Mouse (Mus musculus): ENCODE measurements around the gene Tspan17.
"Not testable (repeated sequence)": the region's sequence is repeated elsewhere in the genome, so short reads cannot be mapped to it uniquely, and the experiment has no call there.

The Tspan17 gene

DNA sequence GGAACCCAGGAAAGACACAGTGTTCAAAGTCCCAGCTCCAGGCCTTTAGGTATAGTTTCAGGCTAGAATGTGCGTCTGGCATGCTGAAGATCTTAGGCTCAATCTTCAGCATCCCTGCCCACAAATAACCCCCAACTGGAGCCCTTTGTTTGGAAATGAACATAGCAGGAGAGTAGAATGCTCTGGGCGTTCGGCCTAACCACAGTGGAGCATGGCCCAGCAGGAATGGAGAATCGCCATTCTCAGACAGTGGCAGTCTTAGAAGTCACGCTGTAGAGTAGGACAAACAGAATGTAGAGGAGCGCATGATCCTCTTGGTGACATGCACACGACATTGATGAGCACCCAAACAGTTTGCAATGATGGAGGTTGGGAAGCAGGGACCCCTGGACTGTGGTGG lies 28.3 kb upstream of the Tspan17 start:
- no peak for DNase-seq (ENCODE audit: low read depth, low spot score)

DNA sequence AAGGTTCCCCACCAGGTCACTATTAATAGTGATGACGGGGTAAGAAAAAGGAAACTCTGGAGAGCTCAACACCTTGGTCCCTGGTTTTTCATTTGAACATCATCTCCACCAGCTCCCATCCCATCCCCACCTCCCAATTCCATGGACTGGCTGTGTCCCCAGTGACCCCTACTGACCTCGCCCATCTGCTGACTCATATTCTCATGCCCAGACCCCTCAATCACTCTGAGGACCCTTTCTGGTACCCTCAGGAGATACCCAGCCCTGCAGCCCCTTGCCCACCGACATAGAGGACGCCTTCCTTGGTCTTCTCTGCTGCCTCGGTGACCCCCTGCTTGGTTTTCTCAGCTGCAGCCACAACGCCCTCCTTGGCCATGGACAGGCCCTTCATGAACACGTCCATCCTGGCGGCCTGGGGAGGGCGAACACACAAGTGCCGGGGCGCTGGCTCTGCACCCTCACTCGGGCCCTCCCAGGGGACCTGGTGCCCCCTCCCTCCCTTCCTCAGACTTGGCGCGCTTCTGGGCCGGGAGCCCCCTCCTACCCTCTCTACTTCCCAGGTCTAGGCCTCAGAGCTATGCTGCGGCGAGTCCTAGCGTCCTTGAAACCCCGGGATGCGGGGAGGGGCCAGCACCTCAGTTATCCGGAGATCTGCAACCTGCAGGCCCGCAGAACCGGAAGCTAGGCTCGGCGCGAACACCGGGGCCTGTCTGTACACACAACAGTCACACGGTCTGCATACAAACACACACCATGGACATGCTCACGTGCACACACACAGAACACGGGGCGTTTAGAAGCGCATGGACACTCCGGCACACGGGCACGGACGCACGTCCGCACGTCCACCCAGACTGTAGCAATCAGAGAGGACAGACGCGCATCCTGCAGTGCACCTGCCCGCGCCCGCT lies 23.6 kb upstream of the Tspan17 start:
- DNase-seq (ENCODE audit: low read depth, low spot score): no peak

DNA sequence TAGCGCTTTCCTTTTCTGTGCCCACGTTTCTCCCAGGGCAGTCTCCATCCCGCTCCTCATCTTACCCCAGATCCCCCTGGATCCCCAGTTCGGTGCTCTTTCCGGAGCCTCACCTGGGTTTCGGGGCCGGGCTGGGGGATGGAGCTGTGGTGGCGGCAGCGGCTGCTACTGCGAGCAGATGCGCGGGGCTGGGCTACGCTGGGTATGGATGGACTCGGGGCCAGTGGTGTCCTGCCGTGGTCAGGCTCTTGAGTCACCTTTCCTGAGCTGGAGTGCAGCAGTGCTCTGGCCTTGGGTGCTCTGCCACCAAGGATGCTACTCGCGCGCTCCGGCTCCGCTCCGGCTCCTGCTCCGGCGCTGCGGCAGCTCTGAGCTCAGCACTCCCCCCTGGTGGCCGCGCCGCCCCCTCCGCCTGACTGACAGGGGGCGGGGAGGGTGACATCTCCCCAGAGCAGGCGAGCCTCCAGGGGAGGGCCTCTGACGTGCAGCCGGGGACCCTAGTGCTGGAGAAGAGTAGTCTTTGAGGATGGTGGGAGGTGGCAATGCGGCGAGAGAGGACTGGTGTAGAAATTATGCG lies 22.9 kb upstream of the Tspan17 start, which contains the start of gene Sncb:
Gene Sncb (minus strand): TSS at position 404 of the 577 bp plus-strand sequence.
- DNase-seq (ENCODE audit: low read depth, low spot score): no peak

DNA sequence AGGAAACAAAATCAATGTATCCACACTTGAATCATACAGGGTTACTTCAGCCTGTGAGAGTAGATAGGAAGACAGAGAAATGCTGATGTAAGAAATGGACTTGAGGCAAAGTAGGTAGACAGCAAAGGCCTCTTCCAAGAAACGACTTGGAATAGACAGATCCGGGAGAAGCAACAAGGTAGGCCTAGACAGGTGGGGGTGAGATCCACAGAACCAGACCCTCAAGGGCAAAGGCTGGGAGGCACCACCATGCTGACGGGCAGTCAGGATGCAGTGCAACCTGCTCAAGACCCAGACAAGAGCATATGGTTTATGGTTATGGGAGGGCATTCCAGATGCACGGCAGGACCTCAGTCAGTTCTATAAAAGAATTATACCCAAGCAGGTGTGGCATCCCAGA lies 22.2 kb upstream of the Tspan17 start:
- DNase-seq (ENCODE audit: low read depth, low spot score): no peak

DNA sequence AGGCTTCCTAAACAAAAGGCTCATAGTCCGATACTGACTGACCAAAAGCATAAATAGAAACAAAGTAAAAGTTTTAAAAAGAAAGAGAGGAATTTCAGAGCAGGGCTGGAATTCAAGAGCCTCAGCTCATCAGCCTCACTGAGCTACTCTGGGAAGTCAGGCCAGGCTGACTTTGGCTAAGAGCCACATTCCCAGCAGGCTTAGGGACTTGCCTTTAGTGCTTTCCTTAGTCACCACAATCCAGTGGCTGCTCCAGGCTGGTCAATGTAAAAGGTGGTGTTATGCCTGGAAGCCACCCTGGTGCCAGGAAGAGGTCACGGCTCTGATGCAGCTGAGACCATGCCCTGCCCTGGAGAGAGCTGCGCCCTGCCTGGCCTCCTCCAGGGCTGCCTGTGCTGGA lies 8.6 kb upstream of the Tspan17 start:
- no peak for DNase-seq (ENCODE audit: low read depth, low spot score)

DNA sequence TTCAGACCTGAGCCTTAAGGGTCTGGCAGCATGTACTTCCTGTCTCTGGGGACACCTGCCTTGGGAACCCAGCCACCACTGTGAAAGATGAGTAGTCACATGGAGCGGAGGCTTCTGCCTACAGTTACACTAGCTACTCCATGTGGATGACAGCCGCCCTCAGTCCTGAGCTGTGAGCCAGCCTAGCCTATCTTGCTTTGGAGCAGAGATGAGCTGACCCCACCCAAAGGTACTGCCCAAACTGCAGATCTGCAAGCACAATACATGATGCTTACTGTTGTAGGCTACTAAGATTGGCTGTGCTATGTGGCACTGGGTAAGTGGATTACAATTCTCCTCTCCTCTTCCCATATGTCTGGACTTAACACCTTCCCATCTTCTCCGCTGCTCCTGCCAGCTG lies 8.1 kb upstream of the Tspan17 start:
- DNase-seq (ENCODE audit: low read depth, low spot score): no peak

DNA sequence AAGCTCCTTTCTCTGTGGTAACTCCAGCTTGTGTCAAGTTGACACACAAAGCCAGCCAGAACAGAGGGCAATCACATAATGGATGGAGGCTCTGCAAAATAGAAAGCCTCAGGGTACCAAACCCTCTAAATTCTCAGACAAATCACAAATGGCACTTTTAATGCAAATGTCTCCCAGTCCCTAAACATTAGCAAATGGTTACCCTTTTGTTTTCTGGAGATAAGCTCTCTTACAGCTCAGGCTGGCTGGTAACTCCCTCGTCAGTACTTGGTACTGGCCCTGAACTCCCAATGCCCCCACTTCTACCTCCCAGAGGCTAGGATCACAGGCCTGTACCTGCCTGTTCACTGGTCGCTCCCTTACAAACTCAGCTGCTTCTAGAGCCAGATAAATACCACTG lies 5.9 kb upstream of the Tspan17 start:
- no peak for DNase-seq (ENCODE audit: low read depth, low spot score)

DNA sequence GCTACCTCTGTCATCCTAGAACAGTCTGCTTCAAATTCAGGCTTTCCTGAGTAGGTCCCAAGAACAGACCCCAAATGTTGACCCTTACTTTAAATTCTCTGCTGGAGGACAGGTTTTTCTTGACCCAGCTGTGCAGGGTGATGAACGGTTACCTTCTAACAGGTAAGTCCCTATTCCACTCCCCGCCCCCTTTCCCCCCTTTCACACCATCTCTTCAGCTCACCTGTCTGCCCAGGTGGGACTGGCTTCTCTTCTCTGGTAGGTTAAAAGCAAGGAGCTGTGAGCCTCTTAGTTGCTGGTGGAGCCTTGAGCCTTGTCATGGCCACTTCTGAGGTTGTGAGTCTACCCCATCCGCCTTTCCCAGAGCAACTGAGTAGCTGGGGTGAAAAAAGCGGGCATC lies 5.5 kb upstream of the Tspan17 start, which contains the start of gene Eif4e1b:
Gene Eif4e1b (plus strand): TSS at position 301 of the 400 bp plus-strand sequence.
- DNase-seq (ENCODE audit: low read depth, low spot score): no peak

DNA sequence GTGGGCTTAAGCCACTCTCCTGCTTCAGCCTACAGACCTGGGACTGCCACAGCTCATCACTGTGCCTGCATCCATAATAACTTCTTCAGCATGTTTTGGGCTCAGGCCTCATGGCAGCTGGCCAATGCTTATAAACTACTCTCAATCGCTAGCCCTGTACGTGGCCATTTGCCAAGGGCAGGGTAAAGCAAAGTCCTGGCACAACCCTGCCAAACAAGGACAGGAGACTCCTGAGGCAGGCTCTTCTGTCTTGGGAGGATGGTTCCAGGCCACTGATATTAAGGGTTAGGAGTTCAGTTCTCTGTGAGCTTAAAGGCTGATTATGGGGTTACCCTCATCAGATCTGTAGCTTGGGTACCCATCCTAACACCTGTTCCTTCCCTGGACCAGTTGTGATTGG lies 1.6 kb upstream of the Tspan17 start:
- not testable (repeated sequence) for DNase-seq (ENCODE audit: low read depth, low spot score)

DNA sequence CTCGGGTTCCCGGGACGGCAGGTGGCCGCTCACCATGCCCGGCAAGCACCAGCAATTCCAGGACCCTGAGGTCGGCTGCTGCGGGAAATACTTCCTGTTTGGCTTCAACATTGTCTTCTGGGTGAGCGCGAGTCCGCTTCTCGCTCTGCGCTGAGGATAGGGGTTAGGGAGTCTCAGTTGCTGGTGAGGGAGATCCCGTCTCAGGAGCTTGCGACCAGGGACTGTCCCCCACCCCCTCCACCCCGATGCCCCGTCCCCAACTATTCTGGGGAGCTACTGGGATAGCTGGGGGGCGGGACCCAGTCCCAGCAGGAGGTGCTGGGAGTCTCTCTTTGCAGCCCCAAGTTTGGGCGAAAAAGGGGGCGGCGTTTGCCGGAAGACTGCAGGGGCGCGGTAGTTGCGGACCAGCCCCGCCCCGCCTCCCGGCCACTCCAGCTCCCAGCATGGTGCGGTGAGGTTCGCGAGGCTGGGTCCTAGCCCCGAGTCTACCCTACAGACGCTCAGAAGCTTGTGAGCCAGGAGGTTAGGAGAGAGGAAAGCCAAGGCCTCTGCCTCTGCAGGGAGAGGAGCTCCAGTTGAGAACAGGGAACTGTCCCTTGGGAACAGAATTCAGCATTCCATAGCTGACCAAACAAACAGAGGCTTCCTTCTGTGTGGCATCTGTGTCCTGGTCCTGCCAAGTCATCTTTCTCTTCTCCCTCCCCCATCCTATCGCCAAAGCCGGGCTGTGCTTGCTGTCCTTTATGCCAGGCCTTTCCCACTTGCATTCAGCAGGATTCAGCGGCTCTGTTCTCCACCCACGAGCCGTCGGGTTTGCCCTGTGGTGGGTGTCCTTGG lies 602 bp downstream of the Tspan17 start:
- DNase-seq (ENCODE audit: low read depth, low spot score): no peak

DNA sequence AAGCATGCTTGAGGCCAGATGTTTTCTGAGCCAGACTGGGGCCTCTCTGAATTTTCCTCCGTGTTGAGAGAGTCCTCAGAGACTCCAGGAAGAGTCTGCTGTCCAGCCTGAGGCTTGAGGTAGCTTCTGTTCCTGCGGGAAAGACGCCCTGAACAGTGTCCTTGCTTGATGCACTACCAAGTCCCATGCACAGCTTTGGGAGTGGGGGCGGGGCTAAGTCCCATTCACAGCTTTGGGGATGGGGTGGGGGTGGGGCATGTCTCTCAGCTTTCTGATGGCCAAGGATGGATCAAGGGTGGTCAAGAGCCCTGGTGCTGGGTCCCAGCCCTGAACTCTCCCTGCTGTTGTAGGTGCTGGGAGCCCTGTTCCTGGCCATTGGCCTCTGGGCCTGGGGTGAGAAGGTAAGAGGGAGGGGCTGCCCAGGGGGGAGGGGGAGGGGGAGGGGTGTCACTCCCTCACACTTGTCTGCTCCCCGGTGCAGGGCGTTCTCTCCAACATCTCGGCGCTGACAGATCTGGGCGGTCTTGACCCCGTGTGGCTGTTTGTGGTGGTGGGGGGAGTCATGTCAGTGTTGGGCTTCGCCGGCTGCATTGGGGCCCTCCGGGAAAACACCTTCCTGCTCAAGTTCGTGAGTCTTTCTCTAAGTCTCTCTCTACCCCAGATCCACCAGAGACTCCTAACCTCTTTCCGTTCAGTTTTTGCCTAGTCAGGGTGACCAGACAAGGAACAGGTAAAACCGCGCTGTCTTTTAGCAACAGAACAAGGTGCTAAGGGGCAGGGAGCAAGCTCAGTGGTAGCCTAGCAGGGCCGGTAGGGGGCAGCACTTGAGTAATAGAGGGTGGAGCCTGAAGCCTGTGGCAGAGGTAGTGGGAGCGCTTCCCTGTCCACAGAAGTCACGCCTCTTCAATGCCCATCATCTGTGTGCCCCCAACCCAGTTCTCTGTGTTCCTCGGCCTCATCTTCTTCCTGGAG lies 3.4 kb downstream of the Tspan17 start:
- DNase-seq (ENCODE audit: low read depth, low spot score): no peak

DNA sequence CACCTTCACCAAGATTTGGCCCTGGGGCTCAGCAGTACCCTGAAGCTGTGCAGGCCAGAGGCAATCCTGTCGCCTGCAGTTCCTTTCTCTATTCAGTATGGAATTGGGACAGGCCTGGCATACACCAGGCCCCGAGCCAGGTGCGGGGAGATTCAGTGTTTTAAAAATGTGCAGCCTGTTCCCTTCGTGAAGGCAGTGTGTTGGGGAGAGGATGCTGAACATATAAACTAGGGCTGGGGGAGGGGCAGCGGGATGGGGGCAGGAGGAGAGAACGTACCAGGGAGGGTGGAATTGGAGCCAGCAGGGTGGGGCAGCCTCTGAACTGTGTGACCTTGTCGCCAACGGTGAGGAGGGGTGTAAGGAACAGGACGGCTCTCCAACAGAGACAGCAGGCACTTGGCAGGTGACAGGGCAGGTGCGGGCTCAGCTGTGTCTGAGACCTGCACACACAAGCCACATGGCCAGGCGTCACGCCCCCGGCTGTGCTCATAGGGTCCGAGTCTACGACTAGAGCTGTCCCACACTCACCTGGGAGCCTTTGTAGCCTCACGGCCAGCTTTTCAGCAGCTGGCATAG lies 4.9 kb downstream of the Tspan17 start:
- DNase-seq (ENCODE audit: low read depth, low spot score): no peak

DNA sequence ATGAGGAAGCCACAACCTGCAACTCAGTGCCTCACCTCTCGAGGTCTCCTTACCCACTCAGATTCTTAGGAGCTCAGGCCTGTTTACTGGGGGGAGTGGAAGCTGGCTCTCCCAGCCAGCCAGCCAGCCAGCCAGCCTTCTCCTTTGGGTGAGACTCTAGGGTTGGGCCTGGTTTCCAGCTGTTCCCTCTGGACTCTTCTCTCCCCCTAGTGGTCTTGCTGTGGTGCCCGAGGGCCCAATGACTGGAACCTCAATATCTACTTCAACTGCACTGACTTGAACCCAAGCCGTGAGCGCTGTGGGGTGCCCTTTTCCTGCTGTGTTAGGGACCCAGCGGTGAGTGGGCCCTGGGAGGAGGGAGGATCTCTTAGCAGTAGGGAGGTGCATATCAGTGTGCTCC lies 5.7 kb downstream of the Tspan17 start:
- no peak for DNase-seq (ENCODE audit: low read depth, low spot score)

DNA sequence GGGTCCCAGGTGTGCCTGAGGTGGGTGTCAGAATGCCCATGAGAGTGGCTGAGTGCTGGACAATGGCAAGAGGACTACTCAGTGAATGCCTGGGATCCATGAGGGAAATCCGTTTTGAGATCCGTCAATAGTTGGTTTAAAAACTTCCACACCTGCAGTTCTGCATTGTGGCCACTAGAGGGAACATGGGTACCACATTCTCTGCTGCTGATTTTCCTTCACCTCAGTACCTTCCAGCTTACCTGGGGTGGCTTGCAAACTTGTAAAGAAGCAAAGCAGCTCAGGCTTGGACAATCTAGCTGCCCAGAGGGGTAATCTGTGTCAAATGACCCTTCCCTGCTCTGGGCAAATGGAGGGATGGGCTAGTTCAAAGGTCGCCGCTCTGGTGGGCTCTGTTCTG lies 8.2 kb downstream of the Tspan17 start:
- DNase-seq (ENCODE audit: low read depth, low spot score): peak; percentile 70

DNA sequence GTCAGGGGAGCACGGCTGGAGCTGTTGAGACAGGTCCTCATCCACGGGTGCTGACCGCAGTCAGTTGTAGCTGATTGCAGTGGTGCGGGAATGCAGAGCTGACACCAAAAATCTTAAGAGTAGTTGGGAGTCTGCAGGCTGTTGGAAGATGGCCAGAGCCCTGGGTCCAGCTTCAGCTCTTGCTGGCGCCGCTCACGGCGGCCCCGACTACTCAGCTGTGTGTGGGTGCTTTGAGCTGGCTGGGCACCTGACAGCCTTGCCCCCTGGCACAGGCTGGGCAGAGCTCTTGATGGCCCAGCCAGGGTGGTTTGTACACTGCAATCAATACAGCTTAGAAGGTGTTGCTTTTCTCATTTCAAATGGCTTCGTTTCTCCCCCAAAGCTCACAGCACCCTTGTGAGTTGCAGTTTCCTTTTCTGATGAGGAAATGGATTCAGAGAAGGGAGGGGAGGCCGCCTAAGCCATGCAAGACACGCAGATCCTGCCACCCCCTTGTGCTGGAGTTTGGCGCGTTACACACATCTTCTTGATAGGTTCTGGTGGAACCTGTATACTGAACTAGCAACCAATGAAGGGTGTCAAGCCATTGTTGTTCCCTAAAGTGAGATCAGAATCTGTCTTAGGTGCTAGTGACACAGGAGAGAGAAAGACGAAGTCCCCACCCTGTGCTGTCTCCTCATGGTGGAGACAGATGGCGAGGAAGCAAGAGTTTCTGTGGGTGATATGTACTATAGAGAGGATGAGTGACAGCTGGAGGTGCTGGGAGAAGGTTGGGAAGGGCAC lies 8.9 kb downstream of the Tspan17 start:
- DNase-seq (ENCODE audit: low read depth, low spot score): no peak

DNA sequence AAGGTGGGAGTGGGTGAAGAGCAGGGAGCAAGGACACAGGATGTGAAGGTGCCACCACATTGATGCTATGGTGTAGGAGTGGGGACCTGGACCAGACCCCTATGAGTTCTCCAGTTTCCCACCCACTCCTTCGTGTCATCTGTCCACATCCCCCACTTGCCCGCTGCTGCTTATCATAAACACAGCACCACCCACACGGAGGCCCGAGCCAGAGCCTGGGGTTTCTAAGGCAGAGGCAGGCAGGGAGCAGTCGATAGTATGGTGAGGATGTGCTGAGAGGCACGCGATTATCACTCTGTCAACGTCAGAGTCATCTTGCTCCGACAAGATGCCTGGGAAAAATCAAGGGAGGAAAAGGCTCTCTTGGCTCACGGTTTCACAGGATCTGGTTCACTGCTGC lies 9.6 kb downstream of the Tspan17 start:
- DNase-seq (ENCODE audit: low read depth, low spot score): no peak

DNA sequence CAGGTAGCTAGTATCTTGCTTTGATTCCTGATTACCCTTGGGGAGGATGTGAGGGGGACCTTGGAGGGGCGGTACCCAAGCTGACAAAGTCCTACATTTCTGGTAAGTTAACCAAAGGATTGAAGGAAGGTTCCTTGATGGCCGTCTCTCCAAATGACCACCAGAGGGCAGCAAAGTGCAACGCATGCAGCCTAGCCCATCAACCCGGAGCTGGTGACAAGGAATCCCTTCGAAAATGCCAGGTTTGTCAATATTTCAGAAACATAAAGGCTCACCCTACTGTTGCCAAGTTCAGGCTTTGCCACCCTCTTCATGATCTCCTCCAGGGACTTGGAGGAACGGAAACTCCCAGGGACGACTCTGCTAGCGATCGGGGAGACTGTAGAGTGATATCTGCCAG lies 10.5 kb downstream of the Tspan17 start:
- peak; percentile 81 for DNase-seq (ENCODE audit: low read depth, low spot score)

DNA sequence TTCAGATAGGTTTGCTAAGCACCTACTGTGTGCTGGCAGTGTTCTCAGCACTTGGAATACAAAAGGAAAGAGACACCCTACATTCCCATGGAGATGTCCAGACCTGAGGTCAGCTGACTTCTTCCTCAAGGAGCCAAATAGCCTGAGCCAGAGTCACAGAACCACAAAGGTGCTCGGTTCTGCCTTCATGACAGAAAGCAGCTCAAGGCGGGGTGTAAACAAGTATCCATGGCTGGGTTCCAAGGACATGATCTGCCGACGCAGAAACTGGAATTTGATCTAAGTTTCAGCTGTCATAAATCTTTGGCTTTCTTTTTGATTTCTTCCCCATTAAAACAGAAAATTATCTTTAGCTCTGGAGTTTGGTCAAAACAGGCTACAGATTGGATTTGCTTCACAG lies 11.0 kb downstream of the Tspan17 start:
- no peak for DNase-seq (ENCODE audit: low read depth, low spot score)

DNA sequence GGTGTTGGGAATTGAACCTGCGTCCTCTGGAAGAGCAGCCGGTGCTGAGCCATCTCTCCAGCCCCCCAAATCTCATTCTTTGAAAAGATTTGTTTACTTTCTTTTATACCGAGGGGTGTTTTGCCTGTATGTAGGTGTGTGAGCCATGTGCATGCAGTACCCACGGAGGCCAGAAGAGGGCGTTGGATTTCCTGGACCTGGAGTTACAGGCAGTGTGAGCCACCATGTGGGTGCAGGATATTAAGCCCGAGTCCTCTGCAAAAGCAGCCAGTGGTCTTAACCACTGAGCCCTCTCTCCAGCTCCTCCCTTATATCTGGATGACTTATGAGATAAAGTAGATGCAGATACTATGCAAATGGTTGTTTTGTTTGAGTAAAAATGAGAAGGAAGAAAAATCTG lies 13.8 kb downstream of the Tspan17 start:
- no peak for DNase-seq (ENCODE audit: low read depth, low spot score)
